Mouse (Mus musculus) erythroblast, embryonic 14.5 days (primary cell): Measurements from ENCODE around the gene Eva1b.

ENCODE experiments used
- GATA1 ChIP-seq: IDR thresholded peaks from 2 replicates; pipeline ENCODE4 v1.6.1; 2012; ENCODE audit warnings: low read length, inconsistent platforms, mixed read lengths
- TAL1 ChIP-seq: IDR thresholded peaks from 3 replicates; pipeline ENCODE4 v1.6.1; 2012; ENCODE audit warnings: low read length, inconsistent platforms, mixed read lengths

- TF ChIP-seq GATA1 (no peak), TAL1 (no peak)
These were observed 37.0 kb upstream of the Eva1b start for GRCm38 (mm10) chr4:126110374-126111152.
